Mouse (Mus musculus) heart, postnatal 0 days (tissue): Measurements from ENCODE around the gene Col13a1.

Experiments used
- CTCF ChIP-seq: IDR thresholded peaks from 2 replicates; pipeline ENCODE4 v1.5.1; 2016; ENCODE audit warnings: antibody characterized with exemption, control low read depth, low read depth
- EP300 ChIP-seq: IDR thresholded peaks from 2 replicates; pipeline ENCODE4 v1.6.1; 2016; ENCODE audit warnings: antibody characterized with exemption, low read depth

DNA sequence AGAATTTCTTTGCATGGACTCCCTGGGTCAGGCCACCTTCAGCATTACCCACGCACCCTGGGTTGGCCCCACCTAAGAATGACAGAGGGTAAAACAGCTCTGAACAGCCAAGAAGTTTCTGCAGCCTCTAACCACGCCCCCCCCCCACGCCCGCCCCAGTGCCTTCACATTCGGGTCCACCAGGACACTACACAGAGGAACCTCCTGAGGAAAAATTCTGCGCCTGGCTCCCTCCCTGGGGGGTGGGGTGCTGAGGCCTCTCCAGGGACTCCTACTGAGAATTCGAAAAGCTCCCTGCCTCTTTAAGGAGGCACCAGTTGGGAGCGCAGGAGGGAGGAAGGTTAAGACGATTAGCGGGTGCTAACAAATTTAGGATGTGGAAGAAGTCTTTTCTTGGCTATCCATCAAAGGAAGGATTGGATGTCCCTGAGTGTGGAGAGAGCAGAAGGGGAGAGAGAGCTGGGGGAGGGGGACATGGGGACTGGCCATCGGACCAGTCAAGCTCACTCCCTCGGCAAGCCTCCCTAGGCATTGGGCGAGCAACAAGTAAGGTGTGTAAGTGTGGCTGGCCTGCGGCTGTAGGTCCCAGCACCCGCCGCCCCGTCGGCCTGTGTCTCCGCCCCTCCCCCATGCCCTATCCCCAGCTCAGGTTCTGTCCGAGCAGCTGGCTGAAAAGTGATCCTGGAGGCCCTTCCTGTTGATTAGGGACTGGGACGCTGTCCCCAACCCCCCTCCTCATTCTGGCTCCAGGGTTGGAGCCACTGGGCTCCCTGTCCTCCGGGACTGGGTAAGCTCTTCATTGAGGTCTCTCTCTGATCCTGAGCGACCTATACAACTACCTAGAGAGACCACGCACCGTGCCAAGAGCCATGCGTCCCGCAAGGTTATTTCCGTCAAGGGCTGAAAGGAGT, 42.4 kb downstream of the Col13a1 start:
- TF ChIP-seq CTCF (no peak), EP300 (no peak)
